Mouse (Mus musculus) embryonic facial prominence, embryonic 10.5 days (tissue): ENCODE measurements around the gene Ulk3. TPM values are rescaled to one million over a fixed set of nuclear protein-coding genes. Genes with fewer than 3 reads are reported as not detected.

Experiments used
- DNase-seq: peaks from one replicate; pipeline ENCODE4 v3.0.0-alpha.2; 2017; ENCODE audit warnings: low spot score
- H3K27ac ChIP-seq: fragments of 300-500 bp; sonication (generic); replicated peaks from 2 replicates; pipeline ENCODE4 v1.5.1; 2016; ENCODE audit warnings: mild to moderate bottlenecking
- H3K27me3 ChIP-seq: fragments of 300-500 bp; sonication (generic); replicated peaks from 2 replicates; pipeline ENCODE4 v1.6.1; 2016; ENCODE audit warnings: low read depth, mild to moderate bottlenecking; ENCODE audit not compliant: poor library complexity, severe bottlenecking
- H3K36me3 ChIP-seq: fragments of 300-500 bp; sonication (generic); replicated peaks from 2 replicates; pipeline ENCODE4 v1.6.1; 2016; ENCODE audit warnings: mild to moderate bottlenecking, moderate library complexity
- H3K4me1 ChIP-seq: fragments of 300-500 bp; sonication (generic); 2 replicates; pipeline ENCODE4 v1.6.1; 2016
- H3K4me3 ChIP-seq: fragments of 300-500 bp; sonication (generic); 2 replicates; pipeline ENCODE4 v1.5.1; 2016; ENCODE audit warnings: mild to moderate bottlenecking, moderate library complexity
- H3K9me3 ChIP-seq: fragments of 300-500 bp; sonication (generic); 2 replicates; pipeline ENCODE4 v1.6.1; 2016; ENCODE audit warnings: mild to moderate bottlenecking
- WGBS: fragments of 180-500 bp; shearing (Covaris S2); methylation state at CpG from one replicate; pipeline ENCODE4 v1.1.7; 2016; 5-methylcytosine and 5-hydroxymethylcytosine counted together
- polyA plus RNA-seq: library from polyadenylated mRNA; unstranded; fragments of >200 nt; fragmentation: Nextera tagmentation; extraction: Ambion mirVana; gene quantifications from 2 replicates; pipeline ENCODE4 v1.2.1, GENCODE M21; 2016

Ulk3 gene
- polyA plus RNA-seq, 1 experiment from 2014 or later = 16.4 TPM

DNA sequence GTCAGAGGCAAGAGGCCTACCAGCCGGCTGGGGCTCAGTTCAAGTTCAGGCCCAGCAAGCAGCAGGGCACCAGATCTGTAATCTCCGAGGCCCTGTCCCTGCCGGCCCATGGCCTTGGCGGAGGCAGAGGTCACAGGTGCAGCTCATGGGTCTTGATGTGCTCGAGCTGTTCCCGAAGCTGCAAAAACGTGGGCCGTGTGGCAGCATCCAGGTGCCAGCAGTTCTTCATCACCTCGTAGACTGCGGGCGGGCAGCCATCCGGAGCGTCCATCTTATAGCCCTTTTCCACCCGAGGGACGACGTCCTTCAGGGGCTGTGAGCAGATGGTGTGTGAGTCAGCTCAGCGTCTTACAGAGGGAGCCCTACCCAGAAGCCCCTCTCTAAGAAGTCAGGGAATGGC, 37.9 kb downstream of the Ulk3 start:
- Histone ChIP-seq H3K27ac (no peak overlapping the region), H3K27me3 (no peaks in the 10 kb centered on the region), H3K4me3 (no peak overlapping the region), H3K9me3 (no peaks in the 10 kb centered on the region), H3K36me3 (peaks cover 84% of the 10 kb centered on the region), H3K4me1 (0 out of 2 replicates have a peak, but pooled peaks cover 2% of the 10 kb centered on the region)
- WGBS = 93% methylated on average over 17 of the region's 17 CpGs
- DNase-seq = no peak

DNA sequence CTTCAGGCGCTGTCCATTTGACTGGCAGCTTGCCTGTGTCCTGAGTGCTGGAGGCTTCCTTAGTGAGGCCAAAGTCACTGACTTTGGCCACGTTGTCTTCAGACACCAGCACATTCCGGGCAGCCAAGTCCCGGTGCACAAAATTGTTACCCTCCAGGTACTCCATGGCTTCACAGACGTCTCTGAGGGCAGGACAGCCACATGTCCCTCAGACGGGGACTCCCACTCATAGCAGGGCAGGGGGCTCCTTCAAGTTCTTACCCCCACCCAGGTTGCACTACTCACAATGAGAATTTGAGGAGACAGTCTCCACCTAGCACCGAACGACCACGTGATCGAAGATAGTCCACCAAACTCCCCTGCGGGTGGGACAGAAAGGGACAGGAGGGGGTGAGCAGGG, 38.6 kb downstream of the Ulk3 start:
- no peak for DNase-seq
- no peak overlapping the region for H3K27ac ChIP-seq
- 96% methylated on average over 11 of the region's 11 CpGs for WGBS
- H3K27me3 ChIP-seq = no peaks in the 10 kb centered on the region
- H3K4me3 ChIP-seq = no peak overlapping the region
- 0 out of 2 replicates have a peak, but pooled peaks cover 2% of the 10 kb centered on the region for H3K4me1 ChIP-seq
- no peaks in the 10 kb centered on the region for H3K9me3 ChIP-seq
- H3K36me3 ChIP-seq = peaks cover 91% of the 10 kb centered on the region

DNA sequence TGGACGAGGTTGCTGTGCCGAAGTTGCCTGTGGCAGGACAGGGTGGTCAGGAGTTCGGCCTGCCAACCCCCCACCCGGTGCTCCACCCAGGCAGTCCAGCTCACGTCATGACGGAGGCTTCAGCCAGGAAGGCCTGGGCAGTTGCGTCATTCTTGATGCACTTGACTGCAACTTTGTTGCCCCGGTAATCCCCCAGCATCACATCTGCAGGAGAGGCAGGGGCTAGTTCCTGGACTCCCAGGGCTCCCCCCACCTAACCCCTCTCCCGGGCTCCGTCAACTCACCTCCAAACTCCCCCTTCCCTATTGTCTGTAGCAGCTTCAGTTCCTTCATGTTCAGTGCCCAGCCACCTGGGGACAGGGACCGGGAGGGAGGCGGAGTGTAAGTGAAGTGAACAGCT, 39.5 kb downstream of the Ulk3 start:
- Histone ChIP-seq H3K9me3 (no peaks in the 10 kb centered on the region), H3K4me1 (0 out of 2 replicates have a peak, but pooled peaks cover 2% of the 10 kb centered on the region), H3K27me3 (no peaks in the 10 kb centered on the region), H3K4me3 (no peak overlapping the region), H3K27ac (no peak overlapping the region), H3K36me3 (peaks cover 99% of the 10 kb centered on the region)
- no peak for DNase-seq
- whole genome bisulfite sequencing = 93% methylated on average over 12 of the region's 12 CpGs

DNA sequence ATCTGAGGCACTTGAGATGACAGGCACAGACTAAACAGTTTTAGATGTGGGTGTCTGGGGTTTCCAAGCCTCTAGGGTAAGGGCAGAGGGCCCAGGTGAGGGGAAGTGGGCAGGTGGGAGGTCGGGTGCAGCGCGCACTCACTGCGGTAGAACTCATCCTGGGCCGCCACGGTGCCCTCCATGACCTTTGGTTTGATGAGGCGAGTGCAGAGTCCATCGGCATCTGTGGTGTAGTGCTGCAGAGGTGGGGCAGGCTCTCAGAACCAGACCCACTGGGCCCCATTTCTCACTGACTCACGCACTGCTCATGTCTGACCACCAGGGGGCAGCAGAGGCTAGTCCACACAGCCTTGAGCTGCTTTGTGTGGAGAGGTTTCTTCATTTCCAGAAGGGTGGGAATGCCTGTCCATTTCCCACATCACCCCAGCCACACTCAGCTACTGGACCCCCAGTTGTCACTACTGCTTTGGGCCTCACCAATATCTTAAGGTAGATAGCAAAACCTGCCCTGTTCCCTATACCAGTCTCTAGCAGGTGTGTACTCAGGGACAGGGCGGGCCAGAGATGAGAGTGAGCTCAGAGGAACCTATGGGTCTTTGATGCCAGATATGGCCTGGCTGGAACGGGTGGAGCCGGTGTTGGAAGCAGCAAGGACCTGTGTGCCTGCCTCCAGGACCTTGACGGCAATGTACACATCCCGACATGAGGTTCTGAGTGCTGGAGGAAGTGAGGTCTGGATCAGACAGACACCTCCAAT, 40.0 kb downstream of the Ulk3 start:
- Histone ChIP-seq H3K4me3 (no peak overlapping the region), H3K4me1 (0 out of 2 replicates have a peak, but pooled peaks cover 6% of the 10 kb centered on the region), H3K27me3 (no peaks in the 10 kb centered on the region), H3K9me3 (no peaks in the 10 kb centered on the region), H3K27ac (no peak overlapping the region), H3K36me3 (peaks cover 99% of the 10 kb centered on the region)
- WGBS = 66% methylated on average over 14 of the region's 14 CpGs
- peak; percentile 83 for DNase-seq

DNA sequence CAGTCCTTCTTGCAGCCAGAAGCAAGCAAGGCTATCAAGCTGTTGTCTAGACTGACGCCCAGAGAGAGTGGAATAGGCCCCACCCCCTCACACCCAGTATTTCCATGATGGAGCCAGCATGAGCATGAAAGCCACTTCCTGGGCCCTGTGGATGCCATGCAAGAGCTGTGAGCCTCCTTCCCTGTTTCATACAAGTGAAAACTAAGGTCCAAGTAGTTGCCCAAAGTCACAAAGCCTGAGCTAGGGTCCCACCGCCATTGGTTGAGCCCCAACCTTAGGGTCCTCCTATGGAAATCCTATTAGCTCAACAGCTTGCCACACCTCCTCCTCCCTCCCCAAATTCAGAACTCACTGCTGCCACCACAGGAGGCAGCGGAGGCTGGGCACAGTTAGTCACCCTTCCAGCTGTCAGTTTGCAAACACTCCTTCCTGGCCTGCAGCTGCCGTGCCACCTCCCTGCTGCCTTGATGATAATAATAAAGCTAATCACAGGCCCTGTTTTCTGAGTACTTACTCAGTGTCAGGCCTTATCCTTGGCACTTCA, 44.3 kb downstream of the Ulk3 start:
- peaks cover 23% of the 10 kb centered on the region for H3K4me1 ChIP-seq
- H3K27ac ChIP-seq = no peak overlapping the region

DNA sequence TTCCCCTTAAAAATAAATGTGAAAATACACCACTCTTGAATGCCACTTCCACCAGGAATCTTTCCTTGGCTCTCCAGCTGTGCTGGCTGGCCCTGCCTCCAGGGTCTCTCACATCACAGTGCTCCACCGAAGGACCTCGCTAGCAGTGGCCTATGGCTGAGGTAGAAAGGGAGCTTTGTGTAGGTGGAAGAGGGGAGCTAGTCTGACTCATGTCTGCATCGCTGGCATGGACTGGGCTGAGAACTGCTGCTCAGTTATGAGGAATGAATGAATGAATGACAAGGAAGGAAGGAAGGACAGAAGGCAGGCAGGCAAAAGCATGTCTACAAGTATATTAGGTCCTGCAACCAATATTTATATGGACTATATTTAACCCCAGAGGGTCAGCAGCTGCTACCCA, 48.0 kb downstream of the Ulk3 start:
- peaks cover 54% of the 10 kb centered on the region for H3K36me3 ChIP-seq
- no peak for DNase-seq
- no peaks in the 10 kb centered on the region for H3K9me3 ChIP-seq
- no peaks in the 10 kb centered on the region for H3K27me3 ChIP-seq
- H3K27ac ChIP-seq = peak overlapping the region; percentile 83
- H3K4me1 ChIP-seq = peaks cover 60% of the 10 kb centered on the region
- H3K4me3 ChIP-seq = peak overlapping the region; percentile 44; the same call in 1 of the 2 replicates
- 42% methylated on average over 3 of the region's 3 CpGs for WGBS

More for the DNA sequence above, 44.3 kb downstream of the Ulk3 start:
- Histone ChIP-seq H3K9me3 (no peaks in the 10 kb centered on the region), H3K27me3 (no peaks in the 10 kb centered on the region), H3K36me3 (peaks cover 78% of the 10 kb centered on the region), H3K4me3 (no peak overlapping the region)
- no peak for DNase-seq
- WGBS = 50% methylated on average over 4 of the region's 4 CpGs

DNA sequence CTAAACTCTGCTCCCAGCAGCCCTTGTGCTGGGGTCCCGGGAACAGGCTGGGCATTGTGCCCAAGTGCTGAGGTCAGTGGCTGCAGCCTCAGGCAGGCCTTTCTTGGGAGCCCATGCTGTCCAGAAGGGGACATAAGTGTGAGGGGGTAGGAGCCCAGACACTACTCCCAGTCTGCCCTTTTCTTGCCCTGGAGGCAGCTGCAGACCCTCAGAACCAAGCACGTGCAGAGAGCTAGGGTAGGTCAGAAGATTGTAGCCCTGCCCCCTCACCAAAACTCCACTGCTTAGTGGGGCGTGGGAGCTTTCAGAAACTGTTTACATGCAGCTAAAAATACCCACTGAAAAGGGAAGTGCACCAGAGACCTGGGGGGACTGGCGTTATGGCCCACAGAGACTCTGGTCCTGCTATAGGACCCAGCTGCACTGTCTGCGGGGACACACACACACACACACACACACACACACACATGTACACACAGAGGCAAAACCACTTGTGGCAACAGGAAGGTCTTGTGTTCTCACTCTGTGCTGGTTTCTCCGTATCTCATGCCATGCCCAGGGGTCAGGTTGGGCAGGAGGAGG, 48.6 kb downstream of the Ulk3 start:
- Histone ChIP-seq H3K27ac (peak overlapping the region; percentile 83), H3K4me3 (peak overlapping the region; percentile 44), H3K4me1 (peaks cover 66% of the 10 kb centered on the region), H3K27me3 (no peaks in the 10 kb centered on the region), H3K36me3 (peaks cover 54% of the 10 kb centered on the region), H3K9me3 (no peaks in the 10 kb centered on the region)
- 36% methylated on average over 6 of the region's 6 CpGs for WGBS
- DNase-seq = peak; percentile 43

DNA sequence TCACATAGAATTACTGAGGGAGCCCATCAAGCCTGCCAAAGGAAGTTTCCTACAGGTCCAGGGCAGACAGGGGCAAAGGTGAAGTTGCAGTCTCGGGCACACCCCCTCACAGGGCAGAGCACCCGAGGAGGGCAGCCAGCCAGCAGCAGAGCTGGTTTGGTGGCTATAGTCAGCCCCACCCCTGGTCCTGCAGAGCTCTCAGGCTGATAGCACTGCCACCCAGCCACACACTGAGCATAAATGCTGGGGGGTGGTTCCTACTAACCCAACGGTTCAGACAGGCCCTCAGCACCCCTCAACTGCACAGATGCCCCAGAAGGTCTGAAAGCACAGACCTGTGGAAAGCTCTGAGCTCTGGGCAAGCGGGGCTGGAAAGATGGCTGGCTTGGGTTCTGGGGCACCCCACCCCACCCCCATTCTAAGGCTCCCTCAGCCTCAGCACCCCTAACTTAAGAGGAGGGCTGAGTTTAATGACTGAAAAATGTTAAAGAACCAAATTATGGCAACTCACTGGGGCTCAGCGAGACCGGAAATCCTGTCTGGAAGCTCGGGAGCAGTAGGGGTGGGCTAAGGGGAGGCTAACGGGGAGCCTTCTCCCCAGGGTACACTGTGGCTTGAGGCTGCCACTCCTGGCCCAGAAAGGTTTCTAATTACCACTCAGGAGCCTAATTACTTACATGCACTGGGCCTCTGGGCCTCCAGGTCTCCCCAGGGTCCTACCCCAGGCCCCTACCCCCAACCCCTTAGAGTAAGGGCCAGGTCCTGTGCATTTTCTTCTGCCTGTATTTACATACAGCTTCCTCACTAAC, 49.6 kb downstream of the Ulk3 start:
- H3K27ac ChIP-seq = peak overlapping the region; percentile 83
- peaks cover 48% of the 10 kb centered on the region for H3K36me3 ChIP-seq
- DNase-seq = no peak
- 23% methylated on average over 8 of the region's 8 CpGs for WGBS
- H3K27me3 ChIP-seq = no peaks in the 10 kb centered on the region
- no peaks in the 10 kb centered on the region for H3K9me3 ChIP-seq
- H3K4me1 ChIP-seq = peaks cover 76% of the 10 kb centered on the region
- peak overlapping the region; percentile 44 for H3K4me3 ChIP-seq

DNA sequence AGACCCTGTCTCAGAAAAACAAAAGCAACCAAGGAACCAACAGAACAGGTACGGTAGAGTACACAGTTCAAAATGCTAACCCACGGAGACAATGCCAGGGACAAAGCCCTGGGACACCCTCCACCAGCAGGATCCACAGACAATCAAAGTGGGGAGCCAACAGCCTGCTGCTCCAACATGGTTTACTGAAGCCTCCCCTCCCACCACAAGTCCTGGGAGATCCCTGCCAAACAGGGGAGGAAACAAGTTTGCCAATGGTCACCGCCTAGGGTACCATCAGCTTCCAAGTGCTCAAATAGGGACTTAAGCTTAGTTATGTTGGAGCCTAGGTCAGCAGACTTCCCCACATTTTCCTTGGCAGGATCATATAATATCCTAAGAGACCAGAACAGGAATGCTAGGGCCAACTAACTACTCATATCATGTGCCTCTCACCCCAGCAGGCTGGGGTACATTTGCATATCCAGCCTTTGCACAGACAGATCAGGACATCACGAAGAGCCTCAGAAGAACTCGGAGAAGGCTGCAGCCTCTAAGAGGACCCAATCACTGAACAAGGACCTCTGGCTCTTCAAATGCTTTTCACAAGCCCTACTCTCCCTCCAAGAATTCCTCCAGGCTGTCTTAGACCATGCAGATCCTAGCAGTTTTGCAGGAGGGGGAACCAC, 50.5 kb downstream of the Ulk3 start:
- Histone ChIP-seq H3K36me3 (peaks cover 38% of the 10 kb centered on the region), H3K27ac (peak overlapping the region; percentile 83)

DNA sequence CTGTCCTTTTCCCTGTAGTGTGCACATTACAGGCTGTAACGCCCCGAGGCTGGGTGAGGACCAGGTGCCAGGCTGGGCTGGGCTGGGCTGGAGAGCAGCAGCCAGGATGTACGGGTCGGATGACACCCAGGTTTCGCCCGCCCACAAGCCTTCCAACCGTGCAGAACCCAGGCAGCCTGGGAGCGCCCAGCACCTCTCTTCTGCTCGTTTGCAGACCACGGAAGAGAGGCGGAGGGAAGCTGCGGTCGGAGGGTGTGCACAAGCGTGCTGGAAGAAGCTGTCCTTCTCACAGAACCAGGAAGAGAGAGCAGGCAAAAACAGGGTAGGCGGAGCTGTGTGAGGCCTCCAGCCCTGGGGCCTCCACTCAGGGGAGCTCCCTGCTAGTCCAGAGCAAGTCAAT, 51.1 kb downstream of the Ulk3 start:
- Histone ChIP-seq H3K9me3 (no peaks in the 10 kb centered on the region), H3K27ac (peak overlapping the region; percentile 83), H3K36me3 (peaks cover 33% of the 10 kb centered on the region), H3K27me3 (no peaks in the 10 kb centered on the region), H3K4me3 (peak overlapping the region; percentile 44), H3K4me1 (peaks cover 81% of the 10 kb centered on the region)
- 21% methylated on average over 15 of the region's 15 CpGs for WGBS
- DNase-seq = peak; percentile 45

More for the DNA sequence above, 50.5 kb downstream of the Ulk3 start:
- DNase-seq = no peak
- H3K27me3 ChIP-seq = no peaks in the 10 kb centered on the region
- H3K4me1 ChIP-seq = peaks cover 79% of the 10 kb centered on the region
- H3K9me3 ChIP-seq = no peaks in the 10 kb centered on the region
- WGBS = 67% methylated on average over 5 of the region's 5 CpGs
- peak overlapping the region; percentile 44 for H3K4me3 ChIP-seq

DNA sequence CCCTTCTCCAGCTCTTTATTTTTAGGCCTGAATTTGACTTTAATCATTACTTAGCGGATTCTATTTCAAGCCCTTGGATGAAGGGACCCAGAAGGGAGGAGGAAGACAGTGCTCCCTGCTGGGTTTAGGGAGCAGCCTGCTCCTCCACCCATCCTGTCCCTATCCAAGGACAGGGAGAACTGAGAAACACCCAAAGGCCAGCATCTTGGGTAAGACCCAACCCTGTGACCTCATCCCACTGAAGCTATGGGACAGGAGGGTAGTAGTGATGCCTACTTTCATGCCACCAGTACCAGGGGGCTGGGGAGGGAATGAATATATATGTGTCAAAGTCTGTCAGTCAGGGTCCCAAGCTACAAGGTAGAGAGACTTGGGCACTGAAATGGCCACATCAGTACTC, 51.8 kb downstream of the Ulk3 start:
- Histone ChIP-seq H3K36me3 (peaks cover 32% of the 10 kb centered on the region), H3K4me1 (peaks cover 86% of the 10 kb centered on the region), H3K4me3 (peak overlapping the region; percentile 44; the same call in 1 of the 2 replicates), H3K27ac (no peak overlapping the region), H3K27me3 (no peaks in the 10 kb centered on the region), H3K9me3 (no peaks in the 10 kb centered on the region)
- WGBS = 71% methylated on average over 1 of the region's 1 CpGs
- no peak for DNase-seq
